Mouse (Mus musculus): ENCODE measurements at regions not wholly inside any gene's neighbourhood (a gene's known extent, or its start where the extent isn't known, plus 50 kb on each side); places are given as distances from the start of the nearest gene placed in this dataset.

DNA sequence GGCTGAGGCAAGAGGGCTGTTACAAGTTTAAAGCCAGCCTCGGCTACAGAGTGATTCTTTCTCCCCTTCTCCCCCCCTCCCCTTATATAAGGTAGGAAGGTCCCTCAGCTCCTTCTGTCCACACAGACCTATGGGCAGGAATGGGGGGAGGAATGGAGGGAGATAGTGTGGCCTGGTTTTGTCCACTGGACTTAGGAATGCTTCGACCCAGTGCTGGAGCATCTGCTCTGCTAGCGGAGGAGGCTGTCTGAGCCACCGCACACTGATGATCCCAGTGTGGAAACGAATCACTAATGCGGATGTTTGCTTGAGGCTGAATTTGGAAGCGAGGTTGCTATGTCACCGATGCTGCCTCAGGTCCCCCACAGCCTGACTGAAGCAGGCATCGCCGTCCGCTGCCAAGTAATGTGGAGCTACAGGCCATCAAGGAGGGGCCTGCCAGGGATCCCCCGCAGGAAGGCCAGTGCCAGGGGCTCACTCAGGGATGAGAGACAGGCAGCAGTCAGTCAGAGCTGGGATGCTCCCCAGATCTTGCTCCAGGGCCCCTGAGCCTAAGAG is 67.1 kb upstream of the Ctnnb1 start:
- no peak for DNase-seq (ENCODE audit: low read depth)

DNA sequence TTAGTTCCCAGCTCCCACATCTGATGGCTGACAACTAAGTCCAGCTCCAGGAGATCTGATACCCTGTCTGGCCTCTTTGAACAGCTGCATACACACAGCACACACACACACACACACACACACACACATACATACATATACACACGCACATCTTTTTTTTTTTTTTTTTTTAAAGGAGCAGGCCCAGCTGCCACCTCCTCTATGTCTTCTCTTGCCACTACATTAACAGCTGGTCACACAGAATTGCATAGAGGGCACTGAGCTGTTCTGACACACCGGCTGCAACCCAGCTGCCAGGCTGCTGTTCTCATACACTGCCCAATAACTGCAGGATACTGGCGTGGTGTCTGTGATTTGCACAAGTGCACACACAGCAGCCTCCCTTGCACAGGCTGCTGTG is 64.6 kb upstream of the Ctnnb1 start:
- no peak for DNase-seq (ENCODE audit: low read depth)

- DNase-seq (ENCODE audit: low read depth): no peak
Observed at GRCm38 (mm10) chr9:120866251-120866650, 62.8 kb upstream of the Ctnnb1 start.

DNA sequence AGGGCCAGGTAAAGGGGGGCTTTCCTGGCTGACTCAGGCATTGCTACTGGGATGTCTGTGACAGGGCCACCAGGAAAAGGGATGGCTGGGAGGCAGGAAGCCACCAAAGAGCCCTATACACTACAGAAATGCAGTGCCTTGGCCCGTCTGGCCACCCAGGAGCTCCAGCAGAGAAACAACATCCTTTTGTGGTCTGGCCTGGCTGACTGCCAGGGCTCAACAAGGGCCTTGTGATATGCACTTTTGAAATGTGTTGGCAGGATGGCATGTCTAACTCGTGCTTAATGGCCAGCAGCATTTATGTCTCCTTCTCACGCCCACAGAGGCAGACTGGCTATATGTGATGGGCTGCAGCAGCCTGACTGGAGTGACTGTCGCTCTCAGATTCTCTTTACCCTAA is 62.3 kb upstream of the Ctnnb1 start:
- DNase-seq (ENCODE audit: low read depth): no peak

DNA sequence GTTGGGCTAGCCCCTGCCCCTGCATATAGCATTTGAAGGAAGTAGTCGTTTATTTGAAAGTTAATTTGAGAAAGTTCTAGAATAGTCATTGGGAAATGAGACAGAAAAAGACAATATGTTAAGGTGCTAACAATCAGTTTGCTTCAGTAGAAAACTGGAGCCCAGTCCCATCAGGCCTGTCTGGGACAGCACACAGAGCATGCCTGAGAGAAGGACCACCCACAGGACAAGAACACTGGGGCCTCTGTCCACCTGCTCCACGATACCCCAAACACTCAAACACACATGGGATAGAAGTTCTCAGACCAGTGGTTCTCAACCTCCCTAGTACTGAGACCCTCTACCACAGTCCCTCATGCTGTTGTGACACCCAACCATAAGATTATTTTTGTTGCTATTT is 61.2 kb upstream of the Ctnnb1 start:
- no peak for DNase-seq (ENCODE audit: low read depth)

GRCm38 (mm10) chr9:120868330-120868729 is 60.7 kb upstream of the Ctnnb1 start:
- no peak for DNase-seq (ENCODE audit: low read depth)

- no peak for DNase-seq (ENCODE audit: low read depth)
Observed at GRCm38 (mm10) chr9:120869432-120870081, 59.5 kb upstream of the Ctnnb1 start.

DNA sequence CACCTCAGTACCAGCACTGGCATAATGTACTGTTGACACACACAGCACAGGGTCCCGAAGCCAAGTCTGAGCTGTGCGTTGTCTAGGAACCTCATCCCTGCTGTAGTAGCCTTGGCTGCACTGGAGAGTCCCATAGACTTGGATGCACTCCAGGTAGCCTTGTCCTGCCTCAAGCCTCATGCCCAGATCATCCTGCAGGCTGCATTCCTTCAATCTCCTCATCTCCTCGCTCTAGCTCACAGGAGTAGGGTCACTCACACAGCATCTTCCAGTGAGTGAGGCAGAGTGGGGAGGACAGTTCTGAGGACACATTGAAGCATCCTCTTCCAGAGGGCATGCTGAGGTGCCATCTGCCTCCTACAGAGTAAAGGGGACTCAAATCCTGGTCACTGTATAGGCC is 55.7 kb upstream of the Ctnnb1 start:
- no peak for DNase-seq (ENCODE audit: low read depth)

DNA sequence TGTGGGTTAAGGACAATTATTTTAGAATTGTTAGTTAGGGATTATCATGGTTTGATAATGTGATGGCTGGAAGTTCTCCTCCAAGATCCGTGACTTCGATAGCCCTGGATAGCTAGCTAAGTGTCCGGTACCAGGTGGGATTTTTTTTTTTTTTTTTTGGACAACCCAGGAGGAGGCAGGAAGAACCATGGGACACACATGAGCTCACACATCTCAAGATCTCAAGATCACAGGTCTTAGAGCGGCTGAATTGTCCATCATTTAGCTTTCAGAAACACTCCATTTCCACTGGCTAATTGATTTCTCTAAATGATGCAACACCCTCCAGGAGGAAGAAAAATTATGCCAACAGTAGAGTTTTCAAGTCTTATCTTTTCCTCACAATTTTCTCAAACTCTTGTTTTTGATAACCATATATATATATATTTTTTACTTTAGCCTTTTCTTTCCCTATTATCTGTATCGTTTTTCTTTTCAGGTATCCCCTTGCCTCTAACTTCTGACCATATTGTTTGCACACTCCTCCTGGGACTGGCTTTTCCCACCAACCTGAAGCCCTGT is 54.5 kb upstream of the Ctnnb1 start:
- DNase-seq (ENCODE audit: low read depth): no peak

DNA sequence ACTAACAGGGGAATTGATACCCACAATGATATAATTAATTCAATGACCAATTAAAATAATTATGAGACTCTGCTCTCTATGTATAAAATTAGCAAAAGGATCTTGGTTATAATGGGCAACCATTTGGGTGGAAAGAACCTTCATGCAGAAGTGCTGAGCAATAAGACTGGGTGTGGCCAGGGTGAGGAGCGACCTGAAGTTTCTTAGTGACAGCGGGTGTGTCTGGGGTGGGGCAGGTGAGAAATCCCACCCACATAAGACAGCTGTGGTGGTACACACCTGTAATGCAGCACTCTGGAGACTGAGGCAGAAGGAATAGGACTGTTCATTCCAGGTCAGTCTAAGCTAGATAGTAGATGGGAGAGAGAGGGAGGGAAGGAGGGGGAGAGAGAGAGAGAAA is 51.9 kb upstream of the Ctnnb1 start:
- no peak for DNase-seq (ENCODE audit: low read depth)
